Mouse (Mus musculus): Measurements from ENCODE around the gene Slc51b.

Slc51b gene

GRCm38 (mm10) chr9:65374468-65375162, 48.1 kb downstream of the Slc51b start:
- in situ Hi-C loops (cut with MboI, MseI) = no loop called here

- in situ Hi-C loops (cut with MboI, MseI) = no loop called here
Observed at GRCm38 (mm10) chr9:65372449-65372848, 50.3 kb downstream of the Slc51b start.

- in situ Hi-C loops (cut with MboI, MseI) = no loop called here
Observed at GRCm38 (mm10) chr9:65371756-65372155, 51.0 kb downstream of the Slc51b start.

GRCm38 (mm10) chr9:65365721-65366120, 57.0 kb downstream of the Slc51b start:
- in situ Hi-C loops (cut with MboI, MseI) = no loop called here

- in situ Hi-C loops (cut with MboI, MseI) = no loop called here
Observed at GRCm38 (mm10) chr9:65363684-65364083, 59.1 kb downstream of the Slc51b start.

Data from T-helper 2 cell (primary cell).